Mouse (Mus musculus): ENCODE measurements around the gene Sugp2. TPM values are rescaled to one million over a fixed set of nuclear protein-coding genes. Genes with fewer than 3 reads are reported as not detected.

Sugp2 gene
- polyA plus RNA-seq, 1 experiment from 2014 or later, result 26.2 TPM

- Histone ChIP-seq H3K4me3 (ENCODE audit: low read depth, low read length) (no peak overlapping the region), H3K27me3 (ENCODE audit: control insufficient read depth, insufficient read depth, low read length) (no peaks in the 10 kb centered on the region), H3K4me1 (ENCODE audit: control insufficient read depth, insufficient read depth, low read length) (peaks cover 15% of the 10 kb centered on the region), H3K27ac (ENCODE audit: low read depth, low read length) (peak overlapping the region; percentile 22; the same call in 1 of the 2 replicates), H3K9ac (ENCODE audit: low read depth, low read length) (no peak overlapping the region), H3K9me3 (replicated peaks; ENCODE audit: control insufficient read depth, low read length) (no peaks in the 10 kb centered on the region), H3K4me2 (no peak overlapping the region), H3K36me3 (ENCODE audit: control insufficient read depth, insufficient read depth, low read length) (no peaks in the 10 kb centered on the region)
- ATAC-seq (replicated peaks; ENCODE audit: insufficient number of reproducible peaks, low FRiP score, low TSS enrichment), result no peak
- WGBS (ENCODE audit: insufficient replicate concordance), result 61% methylated on average over 15 of the region's 15 CpGs
These were observed 44.1 kb downstream of the Sugp2 start for GRCm38 (mm10) chr8:70278175-70278574.

- Histone ChIP-seq H3K4me1 (ENCODE audit: control insufficient read depth, insufficient read depth, low read length) (peaks cover 16% of the 10 kb centered on the region), H3K27me3 (ENCODE audit: control insufficient read depth, insufficient read depth, low read length) (no peaks in the 10 kb centered on the region), H3K9ac (ENCODE audit: low read depth, low read length) (peak overlapping the region; percentile 10; the same call in 1 of the 2 replicates), H3K27ac (ENCODE audit: low read depth, low read length) (peak overlapping the region; percentile 54), H3K9me3 (replicated peaks; ENCODE audit: control insufficient read depth, low read length) (no peaks in the 10 kb centered on the region), H3K4me2 (no peak overlapping the region), H3K36me3 (ENCODE audit: control insufficient read depth, insufficient read depth, low read length) (no peaks in the 10 kb centered on the region), H3K4me3 (ENCODE audit: low read depth, low read length) (no peak overlapping the region)
- no peak for ATAC-seq (replicated peaks; ENCODE audit: insufficient number of reproducible peaks, low FRiP score, low TSS enrichment)
- WGBS (ENCODE audit: insufficient replicate concordance), result 48% methylated on average over 8 of the region's 8 CpGs
These were observed 45.2 kb downstream of the Sugp2 start for GRCm38 (mm10) chr8:70279266-70279665.

- Histone ChIP-seq H3K36me3 (ENCODE audit: control insufficient read depth, insufficient read depth, low read length) (peaks cover 11% of the 10 kb centered on the region), H3K4me1 (ENCODE audit: control insufficient read depth, insufficient read depth, low read length) (peaks cover 18% of the 10 kb centered on the region), H3K27me3 (ENCODE audit: control insufficient read depth, insufficient read depth, low read length) (no peaks in the 10 kb centered on the region), H3K9me3 (replicated peaks; ENCODE audit: control insufficient read depth, low read length) (no peaks in the 10 kb centered on the region), H3K27ac (ENCODE audit: low read depth, low read length) (peak overlapping the region; percentile 10; the same call in 1 of the 2 replicates), H3K4me3 (ENCODE audit: low read depth, low read length) (no peak overlapping the region), H3K9ac (ENCODE audit: low read depth, low read length) (peak overlapping the region; percentile 49; the same call in 1 of the 2 replicates), H3K4me2 (no peak overlapping the region)
- WGBS (ENCODE audit: insufficient replicate concordance), result 45% methylated on average over 3 of the region's 3 CpGs
- no peak for ATAC-seq (replicated peaks; ENCODE audit: insufficient number of reproducible peaks, low FRiP score, low TSS enrichment)
These were observed 47.0 kb downstream of the Sugp2 start for GRCm38 (mm10) chr8:70281001-70281400.

- Histone ChIP-seq H3K4me2 (peak within 1 kb of the TSS; percentile 96), H3K9ac (ENCODE audit: low read depth, low read length) (peak within 1 kb of the TSS; percentile 98), H3K9me3 (replicated peaks; ENCODE audit: control insufficient read depth, low read length) (no peaks in the 10 kb centered on the region), H3K36me3 (ENCODE audit: control insufficient read depth, insufficient read depth, low read length) (peaks cover 24% of the 10 kb centered on the region), H3K4me1 (ENCODE audit: control insufficient read depth, insufficient read depth, low read length) (peaks cover 18% of the 10 kb centered on the region), H3K4me3 (ENCODE audit: low read depth, low read length) (peak within 1 kb of the TSS; percentile 86), H3K27me3 (ENCODE audit: control insufficient read depth, insufficient read depth, low read length) (no peaks in the 10 kb centered on the region), H3K27ac (ENCODE audit: low read depth, low read length) (peak within 1 kb of the TSS; percentile 76)
- ATAC-seq (replicated peaks; ENCODE audit: insufficient number of reproducible peaks, low FRiP score, low TSS enrichment), result peak; percentile 79
- 1% methylated on average over 34 of the region's 36 CpGs for WGBS (ENCODE audit: insufficient replicate concordance)
These were observed 48.6 kb downstream of the Sugp2 start, which contains the start of gene Homer3 for GRCm38 (mm10) chr8:70282603-70283135. TSS of gene Homer3 (plus strand) at chr8:70282827.

GRCm38 (mm10) chr8:70283136-70284077 lies 49.4 kb downstream of the Sugp2 start:
- Histone ChIP-seq H3K9ac (ENCODE audit: low read depth, low read length) (peak overlapping the region; percentile 98), H3K27ac (ENCODE audit: low read depth, low read length) (peak overlapping the region; percentile 76; the same call in 1 of the 2 replicates), H3K27me3 (ENCODE audit: control insufficient read depth, insufficient read depth, low read length) (no peaks in the 10 kb centered on the region), H3K4me1 (ENCODE audit: control insufficient read depth, insufficient read depth, low read length) (peaks cover 11% of the 10 kb centered on the region), H3K9me3 (replicated peaks; ENCODE audit: control insufficient read depth, low read length) (no peaks in the 10 kb centered on the region), H3K36me3 (ENCODE audit: control insufficient read depth, insufficient read depth, low read length) (peaks cover 24% of the 10 kb centered on the region), H3K4me3 (ENCODE audit: low read depth, low read length) (peak overlapping the region; percentile 86), H3K4me2 (peak overlapping the region; percentile 96)
- 3% methylated on average over 49 of the region's 55 CpGs for WGBS (ENCODE audit: insufficient replicate concordance)
- peak; percentile 25 for ATAC-seq (replicated peaks; ENCODE audit: insufficient number of reproducible peaks, low FRiP score, low TSS enrichment)

- ATAC-seq (replicated peaks; ENCODE audit: insufficient number of reproducible peaks, low FRiP score, low TSS enrichment), result no peak
- Histone ChIP-seq H3K9ac (ENCODE audit: low read depth, low read length) (no peak overlapping the region), H3K4me3 (ENCODE audit: low read depth, low read length) (no peak overlapping the region), H3K27ac (ENCODE audit: low read depth, low read length) (no peak overlapping the region), H3K36me3 (ENCODE audit: control insufficient read depth, insufficient read depth, low read length) (peaks cover 25% of the 10 kb centered on the region), H3K4me1 (ENCODE audit: control insufficient read depth, insufficient read depth, low read length) (peaks cover 10% of the 10 kb centered on the region), H3K27me3 (ENCODE audit: control insufficient read depth, insufficient read depth, low read length) (no peaks in the 10 kb centered on the region), H3K4me2 (no peak overlapping the region; the same call in 1 of the 2 replicates), H3K9me3 (replicated peaks; ENCODE audit: control insufficient read depth, low read length) (no peaks in the 10 kb centered on the region)
- 68% methylated on average over 5 of the region's 5 CpGs for WGBS (ENCODE audit: insufficient replicate concordance)
These were observed 50.4 kb downstream of the Sugp2 start for GRCm38 (mm10) chr8:70284421-70284820.

- 88% methylated on average over 15 of the region's 15 CpGs for WGBS (ENCODE audit: insufficient replicate concordance)
- peaks cover 31% of the 10 kb centered on the region for H3K36me3 ChIP-seq (ENCODE audit: control insufficient read depth, insufficient read depth, low read length)
- H3K9ac ChIP-seq (ENCODE audit: low read depth, low read length), result no peak overlapping the region
- peaks cover 8% of the 10 kb centered on the region for H3K4me1 ChIP-seq (ENCODE audit: control insufficient read depth, insufficient read depth, low read length)
- H3K4me3 ChIP-seq (ENCODE audit: low read depth, low read length), result no peak overlapping the region
- H3K27me3 ChIP-seq (ENCODE audit: control insufficient read depth, insufficient read depth, low read length), result no peaks in the 10 kb centered on the region
- no peak for ATAC-seq (replicated peaks; ENCODE audit: insufficient number of reproducible peaks, low FRiP score, low TSS enrichment)
- no peak overlapping the region for H3K27ac ChIP-seq (ENCODE audit: low read depth, low read length)
- no peak overlapping the region for H3K4me2 ChIP-seq
- no peaks in the 10 kb centered on the region for H3K9me3 ChIP-seq (replicated peaks; ENCODE audit: control insufficient read depth, low read length)
These were observed 51.3 kb downstream of the Sugp2 start for GRCm38 (mm10) chr8:70285304-70285703.

GRCm38 (mm10) chr8:70286737-70287136 lies 52.7 kb downstream of the Sugp2 start:
- H3K4me1 ChIP-seq (ENCODE audit: control insufficient read depth, insufficient read depth, low read length), result peaks cover 5% of the 10 kb centered on the region
- H3K9me3 ChIP-seq (replicated peaks; ENCODE audit: control insufficient read depth, low read length), result no peaks in the 10 kb centered on the region
- H3K27me3 ChIP-seq (ENCODE audit: control insufficient read depth, insufficient read depth, low read length), result no peaks in the 10 kb centered on the region
- H3K4me2 ChIP-seq, result no peak overlapping the region
- peaks cover 37% of the 10 kb centered on the region for H3K36me3 ChIP-seq (ENCODE audit: control insufficient read depth, insufficient read depth, low read length)
- 82% methylated on average over 8 of the region's 8 CpGs for WGBS (ENCODE audit: insufficient replicate concordance)
- H3K27ac ChIP-seq (ENCODE audit: low read depth, low read length), result no peak overlapping the region
- ATAC-seq (replicated peaks; ENCODE audit: insufficient number of reproducible peaks, low FRiP score, low TSS enrichment), result no peak
- H3K4me3 ChIP-seq (ENCODE audit: low read depth, low read length), result no peak overlapping the region
- H3K9ac ChIP-seq (ENCODE audit: low read depth, low read length), result no peak overlapping the region
